Mouse (Mus musculus): ENCODE results near the gene Mkrn3.

Mkrn3 gene

DNA sequence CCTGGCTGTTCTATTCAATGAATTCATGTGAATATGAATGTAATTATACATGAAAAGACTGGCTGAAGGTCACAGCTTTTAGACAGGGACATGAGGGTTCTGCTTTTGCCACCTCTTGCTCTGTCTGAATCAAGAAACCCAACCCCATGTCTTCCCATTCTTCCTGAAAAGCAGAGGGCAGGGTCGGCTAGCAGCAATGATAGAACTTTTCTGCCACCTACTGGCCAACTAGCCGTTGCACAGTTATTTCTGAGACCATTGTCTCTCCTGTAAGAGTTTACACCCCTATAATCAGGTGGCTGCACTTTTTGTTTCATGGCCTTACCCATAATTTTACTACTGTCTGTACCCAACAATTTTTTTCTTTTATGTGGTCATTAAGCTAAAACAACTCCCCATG is 37.5 kb downstream of the Mkrn3 start:
- intact Hi-C loops (cut with DNase I) = loop anchor here (1.0 to 5.0 kb wide), 2 partner anchors 155 to 205 kb away; no protein-coding TSS in a partner anchor

DNA sequence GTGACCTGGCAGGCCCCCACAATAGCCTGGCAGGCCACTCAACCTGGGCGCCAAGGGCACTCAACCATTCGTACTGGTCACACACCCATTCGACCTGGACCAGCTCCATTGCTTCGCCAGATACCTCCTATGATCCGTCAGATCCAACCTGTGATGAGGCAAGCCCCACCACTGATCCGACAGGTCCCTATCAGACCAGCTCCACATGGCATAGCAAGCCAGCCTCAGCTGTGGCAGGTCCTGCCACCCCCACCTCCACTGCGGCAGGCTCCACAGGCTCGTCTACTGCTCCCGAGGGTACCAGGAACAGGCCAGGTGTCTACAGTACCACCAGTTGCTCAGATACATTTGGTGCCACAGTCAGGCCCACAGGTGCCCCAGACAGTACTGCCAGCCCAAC is 41.4 kb downstream of the Mkrn3 start:
- intact Hi-C loops (cut with DNase I) = no loop called here

DNA sequence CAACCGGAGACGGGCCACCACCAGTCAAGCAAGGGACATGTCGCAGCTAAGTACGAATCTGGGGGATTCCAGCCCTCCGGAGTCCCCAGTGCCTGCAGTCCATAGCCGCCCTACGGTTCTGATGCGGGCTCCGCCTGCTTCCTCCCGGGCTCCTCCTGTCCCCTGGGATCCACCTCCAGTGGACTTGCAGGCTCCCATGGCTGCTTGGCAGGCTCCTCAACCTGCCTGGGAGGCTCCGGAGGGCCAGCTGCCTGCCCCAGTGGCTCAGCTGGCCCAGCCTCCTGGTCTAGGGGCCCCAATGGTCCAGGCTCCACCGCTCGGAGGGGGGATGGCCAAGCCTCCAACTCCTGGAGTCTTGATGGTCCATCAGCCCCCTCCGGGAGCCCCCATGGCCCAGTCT is 42.6 kb downstream of the Mkrn3 start:
- intact Hi-C loops (cut with DNase I) = no loop called here

DNA sequence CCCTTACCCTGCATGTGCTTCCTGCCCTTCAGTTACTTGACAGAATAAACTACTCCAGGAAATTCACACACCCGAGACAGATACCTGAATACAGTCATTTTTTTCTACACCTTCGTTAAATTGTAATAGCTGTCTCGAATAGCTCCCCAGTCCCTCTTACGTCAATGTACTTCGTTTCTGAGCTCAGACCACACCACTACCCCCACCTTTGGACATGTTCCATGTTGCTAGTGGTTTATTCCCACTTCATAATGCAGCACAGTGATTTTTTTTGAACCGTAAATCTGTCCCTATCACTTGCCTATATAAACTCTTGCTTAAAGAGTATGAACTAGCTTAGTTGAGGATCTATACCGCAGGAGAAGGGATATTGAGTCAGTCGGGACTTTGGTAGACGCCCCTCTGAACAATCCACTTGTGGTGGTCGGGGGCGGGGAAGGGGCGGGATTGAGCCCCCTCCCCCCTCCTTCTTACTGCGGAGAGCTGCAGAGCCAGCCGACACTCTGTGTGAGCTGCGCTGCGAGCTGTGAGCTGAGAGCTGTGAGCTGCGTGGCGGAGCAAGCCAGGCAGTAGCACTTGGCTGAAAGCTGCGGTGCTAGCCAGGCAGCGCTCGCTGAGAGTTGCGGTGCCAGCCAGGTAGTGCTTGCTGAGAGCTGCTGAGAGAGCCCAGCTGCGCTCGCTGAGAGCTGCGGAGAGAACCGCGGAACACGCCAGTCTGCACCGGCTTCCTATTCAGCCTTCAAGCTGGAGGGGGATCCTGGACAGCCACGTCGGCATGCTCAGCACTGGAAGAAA is 43.2 kb downstream of the Mkrn3 start, which contains the start of gene Magel2:
Gene Magel2 (plus strand): TSS at position 501 of the 795 bp plus-strand sequence.
- intact Hi-C loops (cut with DNase I) = no loop called here

DNA sequence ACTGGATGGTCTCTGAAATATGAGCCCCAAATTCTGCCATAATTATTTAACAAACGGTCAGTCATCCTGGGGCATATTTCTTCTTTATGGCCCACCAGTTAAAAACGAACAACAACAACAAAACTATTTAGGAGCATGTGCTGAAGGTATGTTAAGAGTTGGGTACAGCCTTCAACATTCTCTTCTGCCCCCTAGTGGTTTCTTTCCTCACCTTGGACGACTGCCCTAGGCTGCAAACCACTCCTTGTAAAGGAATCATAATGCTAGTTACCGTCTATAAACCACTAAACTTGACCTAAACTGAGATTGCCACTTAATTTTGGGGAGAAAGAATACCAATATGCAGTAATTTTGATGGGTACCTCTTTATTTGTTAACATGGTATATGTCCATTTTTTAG is 44.3 kb downstream of the Mkrn3 start:
- intact Hi-C loops (cut with DNase I) = no loop called here
